Mouse (Mus musculus) myocyte (in vitro differentiated cells): ENCODE results near the gene Rrp36.

ENCODE experiments used
- CEBPB ChIP-seq: IDR thresholded peaks from 2 replicates; pipeline ENCODE4 v1.6.1; 2011; ENCODE audit warnings: mild to moderate bottlenecking, moderate library complexity; ENCODE audit not compliant: poor library complexity, insufficient read depth, severe bottlenecking
- MAX ChIP-seq: IDR thresholded peaks from one replicate; pipeline ENCODE4 v1.6.1; 2011; ENCODE audit warnings: low read depth, mild to moderate bottlenecking, control low read depth
- MYOG ChIP-seq, 3 experiments: IDR thresholded peaks; one replicate each; pipeline ENCODE4 v1.6.1; 2011; ENCODE audit warnings: control low read depth in 2 of 3, low read depth in 2 of 3, mild to moderate bottlenecking in 2 of 3; ENCODE audit not compliant: insufficient read length in 2 of 3, control insufficient read depth in 1 of 3, insufficient read depth in 1 of 3
- POLR2A ChIP-seq: IDR thresholded peaks from one replicate; pipeline ENCODE4 v1.6.1; 2011; ENCODE audit warnings: low read depth, mild to moderate bottlenecking, control low read depth, moderate library complexity; ENCODE audit not compliant: insufficient read length
- TCF12 ChIP-seq: IDR thresholded peaks from one replicate; pipeline ENCODE4 v1.6.1; 2011; ENCODE audit warnings: mild to moderate bottlenecking, control low read depth; ENCODE audit not compliant: poor library complexity, insufficient read depth, severe bottlenecking
- USF1 ChIP-seq: IDR thresholded peaks from one replicate; pipeline ENCODE4 v1.6.1; 2011; ENCODE audit warnings: low read depth, mild to moderate bottlenecking, control low read depth, moderate library complexity

DNA sequence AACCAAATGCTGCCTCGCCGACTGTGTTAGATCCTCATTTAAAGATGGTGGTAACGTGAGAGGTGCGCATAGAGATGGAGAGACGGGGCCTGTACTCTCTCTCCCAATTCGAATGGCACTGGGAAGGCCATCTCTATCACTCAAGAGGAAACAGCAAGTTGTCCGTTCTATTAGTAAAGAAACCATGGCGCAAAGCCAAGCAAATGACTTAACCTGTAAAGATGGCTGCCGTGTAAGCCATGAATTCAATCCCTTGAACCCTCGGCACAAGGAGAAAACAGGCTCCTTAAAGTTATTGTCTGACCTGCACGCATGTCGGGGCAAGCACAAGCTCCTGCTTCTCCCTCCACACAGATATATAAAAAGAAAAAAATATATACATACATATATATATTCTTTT lies 56.4 kb downstream of the Rrp36 start:
- no peak for TF ChIP-seq MAX
- no peak for TF ChIP-seq CEBPB
- TF ChIP-seq USF1: no peak
- no peak for TF ChIP-seq POLR2A
- TF ChIP-seq MYOG (IDR thresholded peaks at IDR 0.05; ENCODE audit: control insufficient read depth in 1 of 3, insufficient read depth in 1 of 3, insufficient read length in 2 of 3, low read depth in 2 of 3): no peak
- no peak for TF ChIP-seq TCF12
